Mouse (Mus musculus) mouse trophoblast stem cell (cell line): ENCODE results near the gene Vegfa.

Source experiments
- in situ Hi-C, 2 experiments: fragments of 300-500 bp; cut with MseI, MboI; formaldehyde crosslinking; loops; 2 replicates in 1 of 2; 3 replicates in 1 of 2; pipeline ENCODE4 v1.15.1; 2025

Gene Vegfa

DNA sequence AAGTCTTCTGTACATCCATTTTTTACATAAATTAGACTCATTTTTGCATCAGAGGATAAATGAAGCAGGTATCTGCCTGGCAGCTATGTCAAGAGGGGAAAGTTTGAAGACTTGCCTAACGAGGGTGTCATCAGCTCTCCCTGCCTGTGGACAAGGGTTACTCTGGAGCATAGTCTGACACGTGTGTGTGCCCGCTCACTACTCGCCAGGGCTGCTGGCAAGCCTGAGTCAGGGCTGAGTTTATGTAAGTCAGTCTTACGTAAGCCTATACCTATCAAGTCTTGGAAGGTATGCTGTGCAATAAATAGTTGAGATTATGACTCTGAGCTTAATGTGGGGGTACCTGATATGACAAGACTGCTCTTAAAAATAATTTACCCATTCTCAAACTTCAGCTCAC is 19.2 kb upstream of the Vegfa start:
- in situ Hi-C loops = no loop called here

- in situ Hi-C loops = no loop called here
Measured at GRCm38 (mm10) chr17:46049567-46049966, 17.4 kb upstream of the Vegfa start.

DNA sequence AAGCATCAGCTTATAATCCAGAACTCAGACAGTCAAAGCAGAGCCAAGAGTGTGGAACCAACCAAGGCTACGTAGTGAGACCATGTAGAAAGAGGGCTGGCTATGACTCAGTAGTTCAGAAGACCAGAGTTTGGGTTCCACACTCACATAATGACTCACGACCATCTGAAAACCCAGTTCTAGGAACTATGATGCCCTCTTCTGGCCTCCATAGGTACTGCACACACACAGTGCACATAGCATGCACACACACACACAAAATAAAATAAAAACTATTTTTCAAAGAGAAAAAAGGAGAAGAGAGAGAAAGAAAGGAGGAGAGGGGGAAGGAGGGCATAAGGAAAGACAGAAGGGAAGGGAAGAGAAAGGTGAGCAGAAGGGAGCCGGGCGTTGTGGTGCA is 16.0 kb upstream of the Vegfa start:
- in situ Hi-C loops = no loop called here

DNA sequence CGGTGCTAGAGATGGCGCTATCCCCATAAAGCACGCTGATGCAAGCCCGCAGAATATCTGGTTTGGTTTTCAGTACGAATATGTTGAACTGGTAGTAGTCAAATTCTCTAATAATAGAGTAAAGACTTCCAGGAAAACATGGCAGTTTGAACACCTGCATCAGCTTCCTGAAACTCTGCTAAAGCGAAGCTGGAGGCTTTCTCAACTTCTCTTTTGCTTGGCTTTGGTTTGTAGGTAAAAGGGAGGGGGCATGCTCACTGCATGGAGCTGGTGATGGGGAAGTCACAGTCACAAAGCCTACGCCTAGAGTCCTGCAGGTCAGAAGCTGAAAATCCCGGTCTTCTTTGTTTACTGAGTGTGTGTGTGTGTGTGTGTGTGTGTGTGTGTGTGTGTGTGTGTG is 13.6 kb upstream of the Vegfa start:
- in situ Hi-C loops = no loop called here

- in situ Hi-C loops = no loop called here
Measured at GRCm38 (mm10) chr17:46044953-46045352, 12.8 kb upstream of the Vegfa start.

- in situ Hi-C loops = no loop called here
Measured at GRCm38 (mm10) chr17:46042158-46042557, 10.0 kb upstream of the Vegfa start.

DNA sequence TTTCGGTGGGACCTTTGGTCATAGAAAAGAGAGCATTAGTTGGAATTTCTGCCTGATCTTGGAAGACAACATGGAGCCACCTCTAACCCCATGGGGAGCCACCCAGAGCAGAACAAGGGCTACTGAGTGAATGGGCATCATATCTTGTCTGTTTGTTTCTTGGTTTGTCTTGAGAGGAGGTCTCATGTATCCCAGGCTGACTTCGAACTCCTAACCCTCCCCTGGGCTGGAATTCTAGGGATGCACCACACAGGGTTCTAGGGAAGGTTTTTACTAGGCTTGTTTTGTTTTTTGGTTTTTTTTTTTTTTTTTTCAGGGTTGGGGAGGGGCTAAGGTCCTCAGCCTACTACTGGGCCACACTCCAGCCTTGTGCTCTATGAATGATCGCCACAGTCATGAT is 9.5 kb upstream of the Vegfa start:
- in situ Hi-C loops = no loop called here

- in situ Hi-C loops = no loop called here
Measured at GRCm38 (mm10) chr17:46041223-46041622, 9.1 kb upstream of the Vegfa start.

- in situ Hi-C loops = no loop called here
Measured at GRCm38 (mm10) chr17:46040561-46040960, 8.4 kb upstream of the Vegfa start.

- in situ Hi-C loops = loop anchor here (10.0 kb wide), 1 partner anchor 304 kb away; the partner anchor contains the start of gene 1600014C23Rik (in 2 of the 2)
Measured at GRCm38 (mm10) chr17:46038906-46039305, 6.7 kb upstream of the Vegfa start.

DNA sequence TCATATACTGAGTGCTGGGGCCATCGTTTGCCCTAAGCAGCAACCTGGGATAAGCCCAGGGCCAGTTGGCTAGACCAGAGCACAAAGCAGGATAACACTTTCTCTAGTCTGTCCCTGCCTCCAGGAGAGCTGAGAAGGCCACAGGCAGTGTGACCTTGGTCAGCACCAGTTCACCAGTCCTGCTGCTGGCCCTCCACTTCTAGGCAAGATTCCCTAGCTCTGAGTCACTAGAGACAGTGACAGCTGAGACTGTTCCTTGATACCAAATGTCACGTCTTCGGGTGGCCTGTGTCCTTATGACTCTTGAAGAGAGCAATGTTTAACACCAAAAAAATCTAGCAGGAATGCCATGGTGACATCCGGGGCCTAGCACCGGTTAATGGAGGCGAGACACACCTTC is 4.2 kb upstream of the Vegfa start:
- in situ Hi-C loops = loop anchor here (10.0 kb wide), 1 partner anchor 302 kb away; the partner anchor contains the start of gene 1600014C23Rik (in 2 of the 2)

GRCm38 (mm10) chr17:46034110-46034509 is 1.9 kb upstream of the Vegfa start:
- in situ Hi-C loops = loop anchor here (10.0 kb wide), 1 partner anchor 299 kb away; the partner anchor contains the start of gene 1600014C23Rik (in 2 of the 2)

- in situ Hi-C loops = loop anchor here (10.0 kb wide), 1 partner anchor 299 kb away; the partner anchor contains the start of gene 1600014C23Rik (in 2 of the 2)
Measured at GRCm38 (mm10) chr17:46033607-46034006, 1.4 kb upstream of the Vegfa start.

- in situ Hi-C loops = loop anchor here (10.0 kb wide), 1 partner anchor 298 kb away; the partner anchor contains the start of gene 1600014C23Rik (in 2 of the 2)
Measured at GRCm38 (mm10) chr17:46033122-46033521, 953 bp upstream of the Vegfa start.

DNA sequence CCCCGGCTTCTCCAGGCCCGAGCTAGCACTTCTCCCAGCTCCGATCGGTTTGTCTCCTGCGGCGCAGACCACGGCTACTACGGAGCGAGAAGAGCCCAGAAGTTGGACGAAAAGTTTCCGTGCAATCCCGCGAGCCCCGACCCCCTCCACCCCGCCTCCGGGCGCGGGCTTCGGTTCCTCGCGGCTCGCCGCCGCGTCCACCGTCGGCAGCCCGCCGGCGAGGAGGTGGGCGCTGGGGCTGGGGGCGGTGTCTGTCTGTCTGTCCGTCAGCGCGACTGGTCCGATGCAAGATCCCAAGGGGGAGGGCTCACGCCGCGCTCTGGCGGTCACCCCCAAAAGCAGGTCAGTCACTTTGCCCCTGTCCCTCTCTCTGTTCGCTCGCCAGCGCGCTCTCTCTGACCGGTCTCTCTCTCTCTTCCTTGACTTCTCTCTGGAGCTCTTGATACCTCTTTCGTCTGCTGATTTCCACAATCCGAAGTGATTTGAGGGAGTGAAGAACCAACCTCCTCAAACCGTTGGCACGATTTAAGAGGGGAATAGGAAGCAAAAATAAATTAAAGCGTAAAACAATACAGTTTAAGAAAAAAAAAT is 453 bp downstream of the Vegfa start:
- in situ Hi-C loops = loop anchor here (10.0 kb wide), 1 partner anchor 297 kb away; the partner anchor contains the start of gene 1600014C23Rik (in 2 of the 2)

- in situ Hi-C loops = loop anchor here (10.0 kb wide), 1 partner anchor 296 kb away; the partner anchor contains the start of gene 1600014C23Rik (in 2 of the 2)
Measured at GRCm38 (mm10) chr17:46030731-46031620, 1.2 kb downstream of the Vegfa start.

DNA sequence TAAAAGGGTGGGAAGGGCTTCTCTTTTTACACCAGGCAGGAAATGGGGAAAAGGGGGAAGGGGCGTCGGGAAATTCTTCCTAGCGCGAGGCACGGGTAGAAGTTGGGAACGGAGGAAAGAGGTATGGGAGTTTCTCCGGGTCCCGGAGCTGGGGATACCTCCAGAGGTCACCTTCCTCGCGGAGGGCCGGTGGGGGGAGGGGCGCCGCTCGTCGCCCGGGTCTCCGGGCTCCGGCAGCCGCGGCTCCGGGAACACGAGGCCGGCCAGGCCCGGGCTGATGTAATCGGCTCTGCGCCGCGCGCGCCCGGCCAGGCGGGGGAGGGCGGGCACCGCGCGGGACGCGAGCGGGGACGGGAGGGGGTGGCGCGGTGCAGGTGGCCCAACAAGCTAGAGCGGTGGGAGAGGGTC is 1.8 kb downstream of the Vegfa start:
- in situ Hi-C loops = loop anchor here (10.0 kb wide), 1 partner anchor 296 kb away; the partner anchor contains the start of gene 1600014C23Rik (in 2 of the 2)

GRCm38 (mm10) chr17:46029554-46030207 is 2.5 kb downstream of the Vegfa start:
- in situ Hi-C loops = loop anchor here (10.0 kb wide), 1 partner anchor 295 kb away; the partner anchor contains the start of gene 1600014C23Rik (in 2 of the 2)

DNA sequence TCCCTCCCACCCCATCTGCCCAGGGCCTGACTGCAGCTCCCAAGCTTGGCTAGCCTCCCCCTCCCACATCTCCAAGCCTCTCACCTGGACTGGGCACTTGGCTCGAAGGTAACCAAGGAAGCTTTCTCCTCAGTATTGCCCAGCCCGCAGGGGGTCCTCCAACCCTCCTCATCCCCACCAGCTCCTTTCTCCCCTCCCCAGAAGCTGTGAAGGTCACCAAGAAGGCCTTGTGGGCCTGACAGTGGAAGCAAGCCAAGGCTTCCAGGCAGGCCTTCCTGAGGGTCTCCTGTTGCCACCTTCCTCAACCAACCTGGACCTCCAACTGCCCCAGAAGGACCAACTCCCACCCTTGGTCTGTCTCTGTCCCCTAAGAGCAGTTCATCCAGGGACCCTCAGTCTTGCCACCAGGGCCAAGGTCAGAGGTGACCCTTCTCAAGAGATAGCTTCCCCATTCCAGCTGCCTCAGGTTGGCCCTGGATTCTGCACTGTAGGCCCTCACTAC is 3.1 kb downstream of the Vegfa start:
- in situ Hi-C loops = no loop called here

- in situ Hi-C loops = no loop called here
Measured at GRCm38 (mm10) chr17:46028210-46029051, 3.7 kb downstream of the Vegfa start.
